Mouse (Mus musculus): ENCODE measurements around the gene Defb13. TPM values are rescaled to one million over a fixed set of nuclear protein-coding genes. Genes with fewer than 3 reads are reported as not detected.

Gene Defb13
- polyA plus RNA-seq, 1 experiment from 2014 or later: not detected

GRCm38 (mm10) chr8:21947311-21948017 lies 902 bp downstream of the Defb13 start:
- DNase-seq (ENCODE audit: low spot score) (peak; percentile 6), ATAC-seq (replicated peaks; ENCODE audit: low FRiP score, low read depth) (peak; percentile 40; the same call in 1 of the 2 replicates)
- Histone ChIP-seq H3K27ac (peak overlapping the region; percentile 50), H3K4me1 (replicated peaks; ENCODE audit: insufficient read depth, low read length) (no peaks in the 10 kb centered on the region), H3K4me3 (replicated peaks; ENCODE audit: low read depth, low read length) (no peak overlapping the region), H3K27me3 (ENCODE audit: insufficient read depth, low read length) (no peaks in the 10 kb centered on the region), H3K36me3 (ENCODE audit: insufficient read depth, low read length) (no peaks in the 10 kb centered on the region), H3K9me3 (replicated peaks; ENCODE audit: low read length) (no peaks in the 10 kb centered on the region), H3K4me2 (ENCODE audit: low read length) (peak overlapping the region; percentile 27; the same call in 1 of the 2 replicates), H3K9ac (ENCODE audit: low read depth, low read length) (no peak overlapping the region)
- 55% methylated on average over 9 of the region's 9 CpGs for WGBS
- TF ChIP-seq CTCF (IDR thresholded peaks at IDR 0.05; ENCODE audit: low read depth): no peak

- peak; percentile 68 for DNase-seq (ENCODE audit: low spot score)
- Histone ChIP-seq H3K9ac (ENCODE audit: low read depth, low read length) (no peak overlapping the region), H3K4me3 (replicated peaks; ENCODE audit: low read depth, low read length) (no peak overlapping the region), H3K27ac (no peak overlapping the region), H3K27me3 (ENCODE audit: insufficient read depth, low read length) (no peaks in the 10 kb centered on the region), H3K4me2 (ENCODE audit: low read length) (no peak overlapping the region), H3K9me3 (replicated peaks; ENCODE audit: low read length) (no peaks in the 10 kb centered on the region), H3K36me3 (ENCODE audit: insufficient read depth, low read length) (no peaks in the 10 kb centered on the region), H3K4me1 (replicated peaks; ENCODE audit: insufficient read depth, low read length) (no peaks in the 10 kb centered on the region)
- TF ChIP-seq CTCF (IDR thresholded peaks at IDR 0.05; ENCODE audit: low read depth): peak; percentile 86
- ATAC-seq (replicated peaks; ENCODE audit: low FRiP score, low read depth): no peak
- 6% methylated on average over 9 of the region's 9 CpGs for WGBS
Observed at GRCm38 (mm10) chr8:21955321-21955720, 8.8 kb downstream of the Defb13 start.

GRCm38 (mm10) chr8:21956336-21956735 lies 9.8 kb downstream of the Defb13 start:
- Histone ChIP-seq H3K27me3 (ENCODE audit: insufficient read depth, low read length) (no peaks in the 10 kb centered on the region), H3K27ac (no peak overlapping the region), H3K36me3 (ENCODE audit: insufficient read depth, low read length) (no peaks in the 10 kb centered on the region), H3K9me3 (replicated peaks; ENCODE audit: low read length) (no peaks in the 10 kb centered on the region), H3K4me1 (replicated peaks; ENCODE audit: insufficient read depth, low read length) (no peaks in the 10 kb centered on the region), H3K9ac (ENCODE audit: low read depth, low read length) (no peak overlapping the region), H3K4me2 (ENCODE audit: low read length) (no peak overlapping the region), H3K4me3 (replicated peaks; ENCODE audit: low read depth, low read length) (no peak overlapping the region)
- no peak for TF ChIP-seq CTCF (IDR thresholded peaks at IDR 0.05; ENCODE audit: low read depth)
- no peak for ATAC-seq (replicated peaks; ENCODE audit: low FRiP score, low read depth)
- WGBS: 77% methylated on average over 3 of the region's 3 CpGs
- no peak for DNase-seq (ENCODE audit: low spot score)

- Histone ChIP-seq H3K27me3 (ENCODE audit: insufficient read depth, low read length) (no peaks in the 10 kb centered on the region), H3K36me3 (ENCODE audit: insufficient read depth, low read length) (no peaks in the 10 kb centered on the region), H3K4me2 (ENCODE audit: low read length) (no peak within 1 kb of the TSS), H3K9me3 (replicated peaks; ENCODE audit: low read length) (no peaks in the 10 kb centered on the region), H3K4me1 (replicated peaks; ENCODE audit: insufficient read depth, low read length) (no peaks in the 10 kb centered on the region), H3K9ac (ENCODE audit: low read depth, low read length) (no peak within 1 kb of the TSS), H3K4me3 (replicated peaks; ENCODE audit: low read depth, low read length) (no peak within 1 kb of the TSS), H3K27ac (no peak within 1 kb of the TSS)
- ATAC-seq (replicated peaks; ENCODE audit: low FRiP score, low read depth) (no peak), DNase-seq (ENCODE audit: low spot score) (no peak)
- 77% methylated on average over 2 of the region's 2 CpGs for WGBS
- no peak for TF ChIP-seq CTCF (IDR thresholded peaks at IDR 0.05; ENCODE audit: low read depth)
Observed at GRCm38 (mm10) chr8:21958414-21958813, 11.9 kb downstream of the Defb13 start, which contains the start of gene Fam90a1a. Gene Fam90a1a, plus strand, starts transcription at chr8:21958714.

GRCm38 (mm10) chr8:21966646-21967045 lies 20.1 kb downstream of the Defb13 start:
- DNase-seq (ENCODE audit: low spot score): no peak
- Histone ChIP-seq H3K27me3 (ENCODE audit: insufficient read depth, low read length) (no peaks in the 10 kb centered on the region), H3K27ac (no peak overlapping the region), H3K9ac (ENCODE audit: low read depth, low read length) (no peak overlapping the region), H3K36me3 (ENCODE audit: insufficient read depth, low read length) (no peaks in the 10 kb centered on the region), H3K4me3 (replicated peaks; ENCODE audit: low read depth, low read length) (no peak overlapping the region), H3K9me3 (replicated peaks; ENCODE audit: low read length) (no peaks in the 10 kb centered on the region), H3K4me1 (replicated peaks; ENCODE audit: insufficient read depth, low read length) (no peaks in the 10 kb centered on the region), H3K4me2 (ENCODE audit: low read length) (no peak overlapping the region)
- ATAC-seq (replicated peaks; ENCODE audit: low FRiP score, low read depth): no peak
- WGBS: 67% methylated on average over 1 of the region's 1 CpGs
- TF ChIP-seq CTCF (IDR thresholded peaks at IDR 0.05; ENCODE audit: low read depth): no peak

GRCm38 (mm10) chr8:21969475-21969874 lies 22.9 kb downstream of the Defb13 start, which contains the start of gene Ccdc70:
Gene Ccdc70, plus strand, starts transcription at chr8:21969775.
- Histone ChIP-seq H3K27ac (no peak within 1 kb of the TSS), H3K9me3 (replicated peaks; ENCODE audit: low read length) (no peaks in the 10 kb centered on the region), H3K4me2 (ENCODE audit: low read length) (no peak within 1 kb of the TSS), H3K4me3 (replicated peaks; ENCODE audit: low read depth, low read length) (no peak within 1 kb of the TSS), H3K4me1 (replicated peaks; ENCODE audit: insufficient read depth, low read length) (no peaks in the 10 kb centered on the region), H3K9ac (ENCODE audit: low read depth, low read length) (no peak within 1 kb of the TSS), H3K36me3 (ENCODE audit: insufficient read depth, low read length) (no peaks in the 10 kb centered on the region), H3K27me3 (ENCODE audit: insufficient read depth, low read length) (no peaks in the 10 kb centered on the region)
- DNase-seq (ENCODE audit: low spot score): no peak
- 90% methylated on average over 3 of the region's 3 CpGs for WGBS
- no peak for ATAC-seq (replicated peaks; ENCODE audit: low FRiP score, low read depth)
- TF ChIP-seq CTCF (IDR thresholded peaks at IDR 0.05; ENCODE audit: low read depth): no peak

All from kidney, postnatal 0 days (tissue).